Mouse (Mus musculus) lung, adult 2 months (tissue): Measurements from ENCODE around the gene Gpd2.

Source experiments
- CTCF ChIP-seq: fragments of 200-500 bp; IDR thresholded peaks from 2 replicates; pipeline ENCODE4 v1.5.1; 2011; ENCODE audit warnings: mild to moderate bottlenecking, low read length, control low read depth; ENCODE audit not compliant: insufficient read depth
- POLR2A ChIP-seq: fragments of 200-500 bp; IDR thresholded peaks from 2 replicates; pipeline ENCODE4 v1.6.1; 2011; ENCODE audit warnings: low read depth, mild to moderate bottlenecking, control low read depth, low read length, borderline replicate concordance; ENCODE audit errors: extremely low read depth

- TF ChIP-seq CTCF (no peak), POLR2A (no peak)
Observed at GRCm38 (mm10) chr2:57199046-57199445, 38.4 kb upstream of the Gpd2 start.
